Mouse (Mus musculus): ENCODE measurements around the gene Wdr24.

Gene Wdr24

GRCm38 (mm10) chr17:25808028-25808427 lies 15.4 kb upstream of the Wdr24 start:
- no peak for DNase-seq

GRCm38 (mm10) chr17:25808789-25809605 lies 14.4 kb upstream of the Wdr24 start, which contains the start of gene Fbxl16:
TSS of gene Fbxl16 (plus strand) at chr17:25809085.
- DNase-seq = no peak

- no peak for DNase-seq
Measured at GRCm38 (mm10) chr17:25809606-25810340, 13.7 kb upstream of the Wdr24 start.

GRCm38 (mm10) chr17:25810890-25811289 lies 12.5 kb upstream of the Wdr24 start:
- DNase-seq = no peak

- no peak for DNase-seq
Measured at GRCm38 (mm10) chr17:25813471-25813870, 10.0 kb upstream of the Wdr24 start.

- DNase-seq = no peak
Measured at GRCm38 (mm10) chr17:25817662-25818061, 5.8 kb upstream of the Wdr24 start.

GRCm38 (mm10) chr17:25818851-25819780 lies 4.3 kb upstream of the Wdr24 start:
- DNase-seq = no peak

- DNase-seq = peak in 1 of 2 experiments; percentile 5
Measured at GRCm38 (mm10) chr17:25824362-25825142, 1.1 kb downstream of the Wdr24 start.

- DNase-seq = no peak
Measured at GRCm38 (mm10) chr17:25825311-25825710, 1.9 kb downstream of the Wdr24 start.

- DNase-seq = peak in 1 of 2 experiments; percentile 4
Measured at GRCm38 (mm10) chr17:25825984-25826570, 2.6 kb downstream of the Wdr24 start.

- no peak for DNase-seq
Measured at GRCm38 (mm10) chr17:25827011-25827410, 3.6 kb downstream of the Wdr24 start.

GRCm38 (mm10) chr17:25827546-25828222 lies 4.3 kb downstream of the Wdr24 start:
- DNase-seq = peak in 1 of 2 experiments; percentile 12

- no peak for DNase-seq
Measured at GRCm38 (mm10) chr17:25828223-25828594, 4.8 kb downstream of the Wdr24 start.

GRCm38 (mm10) chr17:25828712-25829557 lies 5.5 kb downstream of the Wdr24 start, which contains the start of gene Jmjd8:
TSS of gene Jmjd8 (plus strand) at chr17:25828867.
- peak; percentile 52 to 70 for DNase-seq

- peak in 1 of 2 experiments; percentile 22 for DNase-seq
Measured at GRCm38 (mm10) chr17:25829558-25830017, 6.2 kb downstream of the Wdr24 start.

GRCm38 (mm10) chr17:25830200-25830753 lies 6.8 kb downstream of the Wdr24 start:
- peak in 1 of 2 experiments; percentile 9 for DNase-seq

GRCm38 (mm10) chr17:25830806-25831431 lies 7.5 kb downstream of the Wdr24 start:
- DNase-seq = no peak

GRCm38 (mm10) chr17:25831451-25832281 lies 8.2 kb downstream of the Wdr24 start:
- DNase-seq = peak in 1 of 2 experiments; percentile 18

All from thymus, adult 18-20 months (tissue).